In the genomic region with DNA sequence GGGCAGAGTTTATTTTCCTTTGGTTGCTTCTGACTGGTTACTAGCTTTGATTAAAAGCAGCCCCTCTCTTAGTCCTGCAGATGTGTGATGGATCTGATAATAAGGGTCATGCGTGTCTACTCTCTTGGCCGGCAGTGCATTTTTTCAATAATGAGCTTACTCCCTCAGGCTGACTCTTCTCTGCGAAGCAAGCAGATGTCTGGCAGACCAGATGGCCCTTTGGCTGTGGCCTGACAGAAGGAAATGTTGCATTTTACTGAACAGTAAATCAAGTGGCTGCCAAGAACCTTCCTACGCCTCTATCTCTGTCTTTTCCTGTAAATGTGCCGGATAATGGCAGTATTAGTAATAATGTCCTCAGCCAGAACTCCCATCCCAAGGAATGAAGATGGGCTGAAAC, we compare ENCODE assay signal across 10 mouse cellular contexts. TPM values are rescaled to one million over a fixed set of nuclear protein-coding genes. Genes with fewer than 3 reads are reported as not detected.
DNase-seq lines count a peak whose midpoint lies in the region; ATAC-seq and TF ChIP-seq lines count a peak whose summit lies in the region.
"Had no signal": no experiment of that assay in that cellular context is flagged by ENCODE, and none has a peak within 500 bp of the region (broad histone marks: within the 10 kb centered on the region; RNA-seq: fewer than 3 reads in every experiment).

No protein-coding gene starts in this region.

- H3K4me1 ChIP-seq in bone marrow macrophage, adult 2 months (ENCODE audit: control insufficient read depth, insufficient read depth, low read length), result peaks cover 50% of the 10 kb centered on the region
- H3K4me1 ChIP-seq in forebrain, postnatal 0 days (ENCODE audit: insufficient read depth), result peaks cover 15% of the 10 kb centered on the region; the same call in 1 of the 2 replicates
- H3K4me1 ChIP-seq in intestine, embryonic 14.5 days (replicated peaks; ENCODE audit: control insufficient read depth, insufficient read depth, low read length), result peaks cover 35% of the 10 kb centered on the region
- H3K4me1 ChIP-seq in stomach, postnatal 0 days (replicated peaks; ENCODE audit: control insufficient read depth, insufficient read depth), result peaks cover 11% of the 10 kb centered on the region; the same call in 1 of the 2 replicates

- no peak for TF ChIP-seq EP300 in stomach, postnatal 0 days (optimal IDR thresholded peaks at IDR 0.05)

- no peaks in the 10 kb centered on the region for H3K36me3 ChIP-seq in forebrain, postnatal 0 days (ENCODE audit: insufficient read depth)
- H3K36me3 ChIP-seq in intestine, embryonic 14.5 days (ENCODE audit: control insufficient read depth, insufficient read depth, low read length), result no peaks in the 10 kb centered on the region
- H3K36me3 ChIP-seq in stomach, postnatal 0 days (ENCODE audit: control insufficient read depth, insufficient read depth, low read length), result no peaks in the 10 kb centered on the region

- TF ChIP-seq CTCF in bone marrow macrophage, adult 2 months (IDR thresholded peaks at IDR 0.05; ENCODE audit: low read depth, low read length), result no peak
- no peak for TF ChIP-seq CTCF in forebrain, postnatal 0 days (IDR thresholded peaks at IDR 0.05; ENCODE audit: low read depth)
- TF ChIP-seq CTCF in stomach, postnatal 0 days (IDR thresholded peaks at IDR 0.05; ENCODE audit: low read depth), result no peak

- ATAC-seq in forebrain, postnatal 0 days, result peak; percentile 38
- peak; percentile 56; the same call in 1 of the 2 replicates for ATAC-seq in intestine, embryonic 14.5 days (replicated peaks; ENCODE audit: low FRiP score, low TSS enrichment, low read depth)
- ATAC-seq in stomach, postnatal 0 days (ENCODE audit: low FRiP score, low TSS enrichment), result peak; percentile 50; the same call in 1 of the 2 replicates

- no peak overlapping the region for H3K4me3 ChIP-seq in bone marrow macrophage, adult 2 months (ENCODE audit: insufficient read depth, low read length)
- no peak overlapping the region for H3K4me3 ChIP-seq in forebrain, postnatal 0 days (ENCODE audit: low read depth, low read length)
- H3K4me3 ChIP-seq in intestine, embryonic 14.5 days (ENCODE audit: low read depth, low read length), result no peak overlapping the region
- H3K4me3 ChIP-seq in stomach, postnatal 0 days (ENCODE audit: low read depth, low read length), result no peak overlapping the region
- H3K4me3 ChIP-seq: erythroblast, embryonic 14.5 days; megakaryocyte, embryonic 14.5 days had no signal

- no peaks in the 10 kb centered on the region for H3K27me3 ChIP-seq in forebrain, postnatal 0 days (ENCODE audit: insufficient read depth, low read length)
- no peaks in the 10 kb centered on the region for H3K27me3 ChIP-seq in intestine, embryonic 14.5 days (replicated peaks; ENCODE audit: control insufficient read depth, insufficient read depth, low read length)
- no peaks in the 10 kb centered on the region for H3K27me3 ChIP-seq in stomach, postnatal 0 days (ENCODE audit: control insufficient read depth, insufficient read depth, low read length)
- H3K27me3 ChIP-seq: megakaryocyte, embryonic 14.5 days had no signal

- intact Hi-C loops in heart, postnatal 36 days (cut with DNase I), result no loop called here

- peak; percentile 98 for DNase-seq in heart, adult 11 months
- no peak for DNase-seq in heart, postnatal 36 days
- no peak for DNase-seq in forebrain, postnatal 0 days
- no peak for DNase-seq in intestine, embryonic 14.5 days (ENCODE audit: low spot score)
- peak; percentile 71 for DNase-seq in lung, postnatal 10 days
- DNase-seq in stomach, postnatal 0 days (ENCODE audit: low spot score), result peak; percentile 34
- DNase-seq in urinary bladder, adult 2 months (ENCODE audit: low spot score), result no peak

- TF ChIP-seq POLR2A in bone marrow macrophage, adult 2 months (IDR thresholded peaks at IDR 0.05; ENCODE audit: borderline replicate concordance, low read depth, low read length), result no peak

- no peak overlapping the region for H3K4me2 ChIP-seq in forebrain, postnatal 0 days (ENCODE audit: low read depth)
- no peak overlapping the region for H3K4me2 ChIP-seq in intestine, embryonic 14.5 days (ENCODE audit: low read length)
- no peak overlapping the region for H3K4me2 ChIP-seq in stomach, postnatal 0 days (replicated peaks; ENCODE audit: low read depth)

- H3K9ac ChIP-seq in forebrain, postnatal 0 days, result no peak overlapping the region
- no peak overlapping the region for H3K9ac ChIP-seq in intestine, embryonic 14.5 days (ENCODE audit: low read length)
- H3K9ac ChIP-seq in stomach, postnatal 0 days (ENCODE audit: low read length), result no peak overlapping the region

- peak overlapping the region; percentile 89 for H3K27ac ChIP-seq in bone marrow macrophage, adult 2 months (ENCODE audit: insufficient read depth, low read depth, low read length)
- no peak overlapping the region for H3K27ac ChIP-seq in forebrain, postnatal 0 days (ENCODE audit: low read depth, low read length)
- H3K27ac ChIP-seq in intestine, embryonic 14.5 days (ENCODE audit: low read depth), result peak overlapping the region; percentile 64; the same call in 1 of the 2 replicates
- peak overlapping the region; percentile 77 for H3K27ac ChIP-seq in stomach, postnatal 0 days (replicated peaks)

- WGBS in forebrain, postnatal 0 days, result 26% methylated on average over 5 of the region's 5 CpGs
- WGBS in intestine, embryonic 14.5 days, result 24% methylated on average over 5 of the region's 5 CpGs
- 26% methylated on average over 5 of the region's 5 CpGs for WGBS in stomach, postnatal 0 days

- H3K9me3 ChIP-seq in forebrain, postnatal 0 days (ENCODE audit: low read length), result no peaks in the 10 kb centered on the region
- no peaks in the 10 kb centered on the region for H3K9me3 ChIP-seq in intestine, embryonic 14.5 days (ENCODE audit: control insufficient read depth, low read length)
- H3K9me3 ChIP-seq in stomach, postnatal 0 days (ENCODE audit: control insufficient read depth, low read length), result no peaks in the 10 kb centered on the region
- H3K9me3 ChIP-seq: megakaryocyte, embryonic 14.5 days had no signal

RNA-seq across cellular contexts. Expression of a gene that starts 8.0 kb away (rescaled TPM):
- 10 to 100 TPM; 80.3 to 91.1 TPM for total RNA-seq in heart, postnatal 36 days (2021)
- 93.7 and 98.6 TPM in 2 replicates for polyA plus RNA-seq in bone marrow macrophage, adult 2 months (2012; ENCODE audit: insufficient read depth, insufficient read length, missing spikeins)
- total RNA-seq in forebrain, postnatal 0 days (2014; rRNA removed), result 123 and 149 TPM in 2 replicates
- 19.4 and 23.1 TPM in 2 replicates for polyA plus RNA-seq in forebrain, postnatal 0 days (2015; fragmentation: Nextera tagmentation; extraction: Ambion mirVana)
- 11.1 and 11.8 TPM in 2 replicates for polyA plus RNA-seq in intestine, embryonic 14.5 days (2014; fragmentation: Nextera tagmentation; extraction: Ambion mirVana)
- 19.1 and 20.9 TPM in 2 replicates for polyA plus RNA-seq in stomach, postnatal 0 days (2015; fragmentation: Nextera tagmentation; extraction: Ambion mirVana)
- 84.3 and 96.2 TPM in 2 replicates for polyA plus RNA-seq in urinary bladder, adult 2 months (2012; rRNA removed)

RNA-seq across cellular contexts. Expression of a gene that starts 56.2 kb away (rescaled TPM):
- total RNA-seq in heart, postnatal 36 days (2021), result not detected
- polyA plus RNA-seq in bone marrow macrophage, adult 2 months (2012; ENCODE audit: insufficient read depth, insufficient read length, missing spikeins), result not detected in 2 replicates
- total RNA-seq in forebrain, postnatal 0 days (2014; rRNA removed), result 0.81 and 1.8 TPM in 2 replicates
- polyA plus RNA-seq in forebrain, postnatal 0 days (2015; fragmentation: Nextera tagmentation; extraction: Ambion mirVana), result 2.0 and 3.1 TPM in 2 replicates
- not detected in 2 replicates for polyA plus RNA-seq in intestine, embryonic 14.5 days (2014; fragmentation: Nextera tagmentation; extraction: Ambion mirVana)
- polyA plus RNA-seq in stomach, postnatal 0 days (2015; fragmentation: Nextera tagmentation; extraction: Ambion mirVana), result 0.13 and 0.19 TPM in 2 replicates
- 0.86 and 1.0 TPM in 2 replicates for polyA plus RNA-seq in urinary bladder, adult 2 months (2012; rRNA removed)
- polyA plus RNA-seq: erythroblast, embryonic 14.5 days had no signal

Comparison
In these comparisons a context has a peak if more than half of its experiments do, and no peak if none do; other contexts are left out.
1. DNase-seq: peak in heart, adult 11 months (single experiment), lung, postnatal 10 days (single experiment) and stomach, postnatal 0 days (single experiment); none in heart, postnatal 36 days (0 of 2), forebrain, postnatal 0 days (single experiment), intestine, embryonic 14.5 days (single experiment) and urinary bladder, adult 2 months (single experiment).
2. Peak in every context shown above with its lines, with median percentiles within 50 percentile points of each other: ATAC-seq.